Mouse (Mus musculus) induced T-regulatory cell, adult 2 months (primary cell): Measurements from ENCODE around the gene Mgarp.
"Not testable (repeated sequence)": the region's sequence is repeated elsewhere in the genome, so short reads cannot be mapped to it uniquely, and the experiment has no call there.

ENCODE experiments used
- DNase-seq: peaks from one replicate; pipeline ENCODE4 v3.0.0-alpha.2; 2012; ENCODE audit warnings: low read depth

The Mgarp gene

DNA sequence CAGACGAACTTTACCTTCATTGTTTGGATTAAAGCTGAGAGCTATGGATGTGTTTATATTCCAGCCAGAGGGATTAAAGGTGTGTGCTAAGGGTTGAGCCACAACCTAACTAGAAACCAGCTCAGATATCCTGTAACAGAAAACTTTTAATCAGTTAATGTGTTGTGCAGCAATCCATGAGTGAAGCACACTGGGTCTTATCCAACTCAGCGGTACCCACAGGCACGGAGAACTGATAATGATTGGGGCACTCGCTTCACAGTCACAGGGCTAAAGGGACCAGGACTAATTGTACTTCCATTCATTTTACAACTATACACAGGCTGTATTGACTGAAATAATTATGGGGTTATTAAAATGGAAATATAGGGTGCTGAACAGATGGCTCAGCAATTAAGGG is 29.6 kb downstream of the Mgarp start:
- DNase-seq, result no peak

DNA sequence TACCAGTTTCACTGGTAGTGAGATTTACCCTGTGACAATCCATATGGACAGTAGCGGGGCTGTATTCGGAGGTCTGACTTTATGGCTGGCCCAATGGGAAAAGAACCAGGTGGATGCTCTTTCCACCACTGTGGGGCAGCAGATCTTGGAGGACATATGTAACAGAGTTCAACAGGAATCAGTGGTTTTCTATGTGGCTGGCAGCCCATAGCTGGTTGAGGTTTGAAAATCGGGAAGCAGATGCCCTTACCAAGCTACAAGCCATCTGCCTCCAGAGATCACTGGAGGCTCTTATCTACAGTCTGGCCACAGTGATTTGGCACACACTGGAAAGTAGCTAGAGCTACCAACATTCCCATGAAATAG is 31.0 kb downstream of the Mgarp start:
- no peak for DNase-seq

- DNase-seq, result peak; percentile 90
These were observed 31.6 kb downstream of the Mgarp start for GRCm38 (mm10) chr3:51364703-51365516.

DNA sequence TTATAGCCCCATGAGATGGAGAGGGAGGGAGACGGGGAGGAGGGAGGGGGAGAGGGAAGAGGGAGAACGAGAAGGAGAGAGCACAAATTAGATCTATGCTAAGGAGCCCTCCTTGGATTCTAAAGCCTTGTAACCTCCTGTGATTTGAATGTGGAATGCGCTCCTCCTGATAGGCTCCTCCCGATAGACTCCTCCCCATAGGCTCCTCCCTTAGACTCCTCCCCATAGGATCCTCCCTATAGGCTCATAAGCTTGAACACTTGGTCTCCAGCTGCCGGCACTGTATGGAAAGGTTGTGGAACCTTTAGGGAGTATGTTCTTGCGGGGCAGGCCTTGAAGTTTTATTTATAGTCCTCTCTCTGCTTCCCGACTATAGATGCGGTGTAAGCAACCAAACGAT is 35.5 kb downstream of the Mgarp start:
- no peak for DNase-seq

- peak; percentile 48 for DNase-seq
These were observed 36.8 kb downstream of the Mgarp start for GRCm38 (mm10) chr3:51359558-51360307.

DNA sequence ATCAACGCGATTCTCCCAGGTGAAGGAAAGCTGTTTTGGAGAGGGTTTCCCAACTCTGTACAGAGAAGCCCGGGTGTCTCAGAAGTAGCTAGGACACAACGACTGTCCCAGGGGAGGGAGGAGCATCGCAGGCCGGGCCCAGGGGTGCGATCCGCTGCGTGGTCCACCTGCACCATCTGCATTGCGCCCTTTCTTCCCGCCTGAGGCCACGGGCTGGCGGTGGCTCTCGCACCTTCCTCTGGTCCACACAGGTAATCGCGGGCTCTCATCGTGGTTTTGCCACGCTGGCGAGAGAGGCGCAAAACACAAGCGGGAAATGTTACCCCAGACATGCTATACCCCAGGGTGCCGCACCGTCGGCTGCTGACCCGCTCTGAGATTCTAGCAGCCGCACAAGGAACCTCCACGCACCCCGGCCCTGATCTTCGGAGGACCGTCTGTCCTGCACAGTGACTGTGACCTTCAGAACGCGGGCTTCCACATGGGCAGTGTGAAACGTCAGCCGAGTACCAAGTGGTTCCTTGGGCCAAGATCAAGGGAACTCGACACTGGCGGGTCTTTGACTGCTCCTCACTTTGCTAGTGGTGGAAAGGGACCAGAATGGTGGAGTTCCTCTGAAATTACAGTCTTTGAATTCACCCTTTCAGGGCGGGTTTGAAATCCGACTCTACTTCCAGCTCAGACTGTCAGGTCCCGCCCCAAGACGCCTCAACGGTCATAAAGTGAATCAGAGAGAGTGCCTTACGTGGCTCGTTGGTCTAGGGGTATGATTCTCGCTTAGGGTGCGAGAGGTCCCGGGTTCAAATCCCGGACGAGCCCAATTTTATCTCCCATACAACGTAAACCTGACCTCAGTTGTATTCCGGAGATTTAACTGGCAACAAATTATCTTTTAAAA is 37.6 kb downstream of the Mgarp start:
- peak; percentile 92 for DNase-seq

DNA sequence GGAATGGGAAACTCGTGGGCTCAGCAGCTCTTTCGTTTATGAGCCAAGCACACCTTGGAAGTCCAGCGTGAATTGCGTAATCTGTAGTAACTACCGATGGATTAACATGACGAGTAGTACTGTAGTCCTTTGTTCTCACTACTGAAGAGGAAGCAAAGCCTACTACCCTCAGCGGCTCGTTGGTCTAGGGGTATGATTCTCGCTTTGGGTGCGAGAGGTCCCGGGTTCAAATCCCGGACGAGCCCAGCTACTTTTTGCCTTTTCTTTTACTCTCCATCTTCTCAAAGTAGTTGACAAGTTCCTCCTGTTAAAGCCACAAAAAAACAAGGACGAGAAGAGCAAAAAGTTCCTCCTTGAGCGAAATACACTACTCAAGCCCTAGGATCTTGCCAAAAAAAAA is 38.4 kb downstream of the Mgarp start:
- DNase-seq, result peak; percentile 88

- DNase-seq, result no peak
These were observed 38.9 kb downstream of the Mgarp start for GRCm38 (mm10) chr3:51357624-51358023.

GRCm38 (mm10) chr3:51357078-51357477 is 39.5 kb downstream of the Mgarp start:
- DNase-seq, result no peak

DNA sequence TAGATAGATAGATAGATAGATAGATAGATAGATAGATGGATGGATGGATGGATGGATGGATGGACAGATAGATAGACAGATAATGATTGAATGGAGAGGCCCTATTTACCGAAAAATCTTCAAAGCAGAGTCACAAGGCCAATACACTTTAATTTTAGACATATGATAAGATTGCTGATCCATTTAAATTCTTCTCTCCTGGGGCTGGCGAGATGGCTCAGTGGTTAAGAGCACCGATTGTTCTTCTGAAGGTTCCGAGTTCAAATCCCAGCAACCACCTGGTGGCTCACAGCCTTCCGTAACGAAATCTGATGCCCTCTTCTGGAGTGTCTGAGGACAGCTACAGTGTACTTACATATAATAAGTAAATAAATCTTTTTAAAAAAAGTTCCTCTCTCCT is 41.6 kb downstream of the Mgarp start:
- not testable (repeated sequence) for DNase-seq

GRCm38 (mm10) chr3:51354034-51354427 is 42.5 kb downstream of the Mgarp start:
- no peak for DNase-seq

DNA sequence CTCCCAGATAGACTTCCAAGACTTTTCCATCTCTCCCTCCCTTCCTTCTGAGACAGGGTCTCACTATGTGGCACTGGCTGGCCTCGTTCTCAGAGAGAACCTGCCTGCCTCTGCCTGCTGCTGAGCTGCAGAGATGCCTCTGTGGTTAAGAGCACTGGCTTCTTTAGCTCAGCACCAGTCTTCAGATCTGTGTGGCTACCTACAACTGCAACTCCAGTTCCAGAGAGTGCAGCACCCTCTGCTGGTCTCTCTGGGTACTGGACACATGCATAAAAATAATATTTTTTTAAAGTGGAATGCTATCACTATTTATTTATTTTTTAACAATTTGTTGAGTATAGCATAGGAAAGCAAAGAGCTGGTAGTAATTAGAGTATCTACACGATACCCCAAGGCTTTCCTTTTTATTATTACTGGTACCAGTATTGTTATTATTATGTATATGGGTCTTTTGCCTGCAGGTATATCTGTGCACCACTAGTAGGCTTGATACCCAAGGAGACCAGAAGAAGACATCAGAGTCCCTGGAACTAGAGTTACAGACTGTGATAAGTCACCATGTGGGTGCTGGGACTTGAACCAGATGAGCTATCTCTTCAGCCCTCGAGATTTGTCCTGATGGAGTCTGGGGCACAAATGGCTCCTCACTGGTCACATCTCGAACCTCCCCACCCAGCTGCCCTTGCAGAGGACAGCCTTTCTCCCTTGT is 43.1 kb downstream of the Mgarp start:
- peak; percentile 87 for DNase-seq

GRCm38 (mm10) chr3:51350806-51351205 is 45.7 kb downstream of the Mgarp start:
- no peak for DNase-seq

DNA sequence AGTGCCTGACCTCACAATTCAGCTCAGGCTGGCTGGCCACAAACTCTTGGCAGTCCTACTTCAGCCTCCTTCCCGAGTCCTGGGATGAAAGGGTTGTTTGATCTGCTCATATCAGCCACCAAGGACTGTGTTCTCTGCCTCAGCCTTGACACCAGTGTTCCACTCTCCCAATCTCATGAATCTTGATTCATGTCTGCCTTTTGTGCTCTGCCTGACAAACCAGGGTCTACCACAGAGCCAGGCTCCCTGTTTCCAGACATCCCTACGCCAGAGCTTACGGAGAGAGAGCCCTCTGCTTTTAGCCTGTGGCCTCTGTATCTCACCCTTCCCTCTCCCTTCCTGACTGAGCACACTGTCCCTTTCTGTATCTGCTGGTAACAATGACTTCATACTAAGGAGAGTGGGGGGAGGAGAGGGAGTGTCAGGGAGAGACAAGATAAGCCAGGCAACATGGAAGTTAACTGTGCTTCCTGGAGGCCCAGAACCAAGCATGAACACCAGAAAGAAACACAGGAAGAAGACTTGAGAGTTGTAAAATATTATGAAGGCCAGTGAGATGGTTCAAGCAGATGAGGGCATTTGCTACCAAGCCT is 47.8 kb downstream of the Mgarp start:
- no peak for DNase-seq

DNA sequence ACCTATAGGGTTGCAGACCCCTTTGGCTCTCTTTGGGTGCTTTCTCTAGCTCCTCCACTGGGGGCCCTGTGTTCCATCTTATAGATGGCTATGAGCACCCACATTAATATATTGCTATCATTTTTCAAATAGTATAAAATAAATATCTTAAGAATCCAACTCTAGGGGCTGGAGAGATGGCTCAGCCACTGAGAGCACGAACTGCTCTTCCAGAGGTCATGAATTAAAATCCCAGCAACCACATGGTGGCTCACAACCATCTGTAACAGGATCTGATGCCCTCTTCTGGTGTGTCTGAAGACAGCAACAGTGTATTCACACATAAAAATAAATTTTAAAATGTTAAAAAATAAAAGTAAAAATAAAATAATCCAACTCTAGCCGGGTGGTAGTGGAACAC is 51.5 kb downstream of the Mgarp start:
- not testable (repeated sequence) for DNase-seq

- not testable (repeated sequence) for DNase-seq
These were observed 52.4 kb downstream of the Mgarp start for GRCm38 (mm10) chr3:51344182-51344581.

DNA sequence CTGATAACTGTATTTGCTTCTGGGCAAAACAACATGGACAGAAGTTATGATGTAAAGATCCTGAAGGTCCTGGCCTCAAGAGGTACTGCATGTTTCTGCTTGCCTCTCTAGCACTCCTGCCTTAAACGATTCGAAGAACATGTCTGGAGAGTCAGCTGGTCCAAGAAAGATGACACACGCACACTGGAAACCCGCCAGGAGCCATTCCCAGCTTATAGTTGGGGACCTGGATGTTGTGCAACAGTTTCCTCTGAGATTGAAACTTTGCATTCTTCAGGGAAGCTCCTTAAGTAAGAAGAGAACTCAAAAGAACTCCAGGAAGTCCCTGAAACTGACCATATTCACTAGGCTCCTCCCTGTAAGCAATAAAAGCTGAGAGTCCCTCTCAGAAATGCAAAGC is 53.3 kb downstream of the Mgarp start:
- DNase-seq, result no peak

DNA sequence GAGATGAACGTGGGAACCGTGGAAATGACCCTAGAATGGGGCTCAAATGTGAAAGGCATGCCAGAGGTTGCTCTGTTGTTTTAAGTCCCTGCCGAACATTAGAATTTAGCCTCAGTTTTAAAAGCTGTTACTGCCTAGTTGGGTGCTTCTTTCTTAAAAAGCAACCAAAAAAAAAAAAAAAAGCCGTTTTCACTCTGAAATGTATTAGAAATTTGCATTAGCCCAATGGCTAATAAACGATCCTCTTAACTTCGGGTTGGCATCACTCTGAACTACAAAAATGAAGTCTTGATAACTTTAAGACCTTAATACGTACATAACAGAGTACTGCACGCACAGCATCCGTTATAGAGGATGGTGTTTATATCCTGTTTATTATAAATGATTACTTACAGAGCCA is 54.4 kb downstream of the Mgarp start:
- DNase-seq, result no peak

DNA sequence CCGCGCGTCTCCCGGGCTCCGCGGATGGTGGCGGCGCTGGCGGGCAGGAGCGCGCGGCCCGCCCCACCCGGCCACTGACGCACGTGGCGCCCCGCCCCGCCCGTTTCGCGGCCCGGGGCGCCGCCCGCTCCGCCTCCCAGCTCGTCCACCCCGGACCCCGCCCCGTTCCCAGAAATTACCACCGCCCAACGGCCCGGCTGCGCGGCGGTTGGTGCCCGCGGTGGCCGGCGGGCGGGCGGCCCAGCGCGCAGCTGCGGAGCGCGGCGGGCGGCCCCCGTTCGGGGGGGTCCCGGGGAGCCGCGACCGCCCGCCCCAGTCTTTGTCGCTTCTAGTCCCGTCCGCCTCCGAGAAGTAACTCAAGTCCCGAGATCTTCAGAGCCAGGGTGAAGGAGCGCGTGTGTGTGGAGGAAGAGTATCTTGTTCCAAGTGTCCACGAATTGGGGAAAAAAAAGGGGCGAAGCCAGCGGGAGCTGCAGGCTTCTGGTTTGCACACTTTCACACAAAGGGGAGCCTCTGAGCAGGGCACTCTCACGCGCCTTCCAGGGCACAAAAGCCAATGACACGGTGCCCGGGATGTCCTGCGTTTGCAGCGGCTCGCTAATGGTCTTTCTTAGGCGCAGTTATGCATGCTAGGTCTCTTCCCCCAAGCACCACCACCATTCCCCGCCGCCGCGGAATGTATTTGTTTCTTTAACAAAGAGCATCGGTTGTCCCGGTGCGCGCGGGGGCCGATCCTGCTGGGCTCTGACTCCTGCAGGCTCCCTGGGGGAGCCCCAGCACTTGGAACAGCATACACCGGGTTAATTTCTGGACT is 55.1 kb downstream of the Mgarp start:
- DNase-seq, result peak; percentile 87

DNA sequence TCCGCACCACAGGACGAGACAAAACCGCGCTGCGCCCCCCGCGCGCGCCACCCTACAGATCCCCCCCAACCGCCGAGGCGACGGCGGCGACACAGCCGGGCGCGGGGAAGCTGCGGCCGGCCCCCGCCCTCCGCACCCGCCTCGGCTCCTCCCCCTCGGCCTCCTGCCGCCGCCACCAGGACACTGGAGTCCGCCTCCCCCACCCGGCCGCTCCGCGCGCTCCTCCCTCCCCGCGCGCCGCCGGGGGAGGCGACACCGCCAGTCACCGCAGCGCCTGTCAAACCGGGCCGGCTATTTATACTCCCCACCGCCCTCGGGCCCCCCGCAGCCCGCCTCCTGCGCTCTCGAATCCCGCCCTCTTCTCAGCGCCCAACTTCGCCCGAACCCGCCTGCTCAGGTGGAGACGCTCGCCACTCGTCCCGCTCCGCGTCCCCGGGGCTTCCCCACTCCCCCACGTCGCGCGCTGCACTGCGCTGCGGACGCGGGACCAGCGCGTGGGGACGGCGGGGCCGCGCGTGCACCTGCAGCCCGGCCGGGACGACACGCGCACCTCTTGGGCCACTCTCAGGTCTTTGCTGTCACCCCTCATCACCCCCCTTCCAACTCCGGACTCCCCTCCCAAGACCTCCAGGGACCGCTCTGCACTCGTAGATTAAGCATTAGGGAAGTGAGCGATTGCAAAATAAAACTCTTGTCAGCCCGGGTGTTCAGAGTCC is 55.8 kb downstream of the Mgarp start, which contains the start of gene Elf2:
Gene Elf2 (minus strand): TSS at position 112 of the 716 bp plus-strand sequence.
- peak; percentile 90 for DNase-seq
